Mouse (Mus musculus) hindbrain, postnatal 0 days (tissue): ENCODE results near the gene Itpr1. TPM values are rescaled to one million over a fixed set of nuclear protein-coding genes. Genes with fewer than 3 reads are reported as not detected.

Experiments used
- ATAC-seq: fragments of 200-750 bp; cut with Nextera tagmentation; 2 replicates; pipeline ENCODE4 v1.8.0; 2017; ENCODE audit warnings: mild to moderate bottlenecking, moderate TSS enrichment, moderate library complexity
- DNase-seq: peaks from one replicate; pipeline ENCODE4 v3.0.0-alpha.2; 2015; ENCODE audit warnings: low spot score
- H3K27ac ChIP-seq: fragments of 300-500 bp; sonication (generic); 2 replicates; pipeline ENCODE4 v1.5.1; 2014; ENCODE audit warnings: mild to moderate bottlenecking
- H3K27me3 ChIP-seq: fragments of 300-500 bp; sonication (generic); 2 replicates; pipeline ENCODE4 v1.6.1; 2014; ENCODE audit warnings: low read length, mixed read lengths; ENCODE audit not compliant: insufficient read depth
- H3K36me3 ChIP-seq: fragments of 300-500 bp; sonication (generic); 2 replicates; pipeline ENCODE4 v1.6.1; 2014; ENCODE audit warnings: low read length, mixed read lengths; ENCODE audit not compliant: insufficient read depth
- H3K4me1 ChIP-seq: fragments of 300-500 bp; sonication (generic); 2 replicates; pipeline ENCODE4 v1.6.1; 2014; ENCODE audit warnings: antibody characterized with exemption, low read length, mixed read lengths; ENCODE audit not compliant: insufficient read depth
- H3K4me2 ChIP-seq: fragments of 300-500 bp; sonication (generic); 2 replicates; pipeline ENCODE4 v1.6.1; 2014; ENCODE audit warnings: low read depth, mild to moderate bottlenecking, low read length, moderate library complexity, mixed read lengths
- H3K4me3 ChIP-seq: fragments of 300-500 bp; sonication (generic); 2 replicates; pipeline ENCODE4 v1.5.1; 2014; ENCODE audit warnings: low read length
- H3K9ac ChIP-seq: fragments of 300-500 bp; sonication (generic); replicated peaks from 2 replicates; pipeline ENCODE4 v1.6.1; 2014; ENCODE audit warnings: mild to moderate bottlenecking, low read length, moderate library complexity, mixed read lengths
- H3K9me3 ChIP-seq: fragments of 300-500 bp; sonication (generic); 2 replicates; pipeline ENCODE4 v1.6.1; 2016; ENCODE audit warnings: low read length, mixed read lengths
- CTCF ChIP-seq: IDR thresholded peaks from 2 replicates; pipeline ENCODE4 v1.5.1; 2016; ENCODE audit warnings: antibody characterized with exemption, control low read depth, low read depth
- WGBS: fragments of 180-500 bp; shearing (Covaris S2); extraction: QIAGEN DNeasy Blood & Tissue Kit; methylation state at CpG from one replicate; pipeline ENCODE4 v1.1.7; 2014; 5-methylcytosine and 5-hydroxymethylcytosine counted together
- polyA plus RNA-seq: library from polyadenylated mRNA; unstranded; fragments of >200 nt; fragmentation: Nextera tagmentation; extraction: Ambion mirVana; gene quantifications from 2 replicates; pipeline ENCODE4 v1.2.1, GENCODE M21; 2015
- total RNA-seq: library from RNA; depleted of rRNA; stranded (reverse); fragments of >200 nt; gene quantifications from 2 replicates; pipeline ENCODE4 v1.2.3, GENCODE M21; 2014

Gene Itpr1
- total and polyA plus RNA-seq, 2 experiments from 2014 or later = 7.2 to 47.1 TPM

- Histone ChIP-seq H3K27ac (0 out of 2 replicates have a peak overlapping the region, but pooled peaks have one; percentile 12), H3K27me3 (no peaks in the 10 kb centered on the region), H3K36me3 (no peaks in the 10 kb centered on the region), H3K4me3 (no peak overlapping the region), H3K9ac (no peak overlapping the region), H3K4me1 (no peaks in the 10 kb centered on the region), H3K4me2 (no peak overlapping the region), H3K9me3 (no peaks in the 10 kb centered on the region)
- ATAC-seq (peak; percentile 69), DNase-seq (peak; percentile 23)
- TF ChIP-seq CTCF = no peak
- 58% methylated on average over 10 of the region's 10 CpGs for WGBS
Observed at GRCm38 (mm10) chr6:108274364-108275084, 61.6 kb downstream of the Itpr1 start.

GRCm38 (mm10) chr6:108276880-108277507, 64.1 kb downstream of the Itpr1 start:
- Histone ChIP-seq H3K27me3 (no peaks in the 10 kb centered on the region), H3K4me2 (no peak overlapping the region), H3K9me3 (no peaks in the 10 kb centered on the region), H3K9ac (no peak overlapping the region), H3K36me3 (no peaks in the 10 kb centered on the region), H3K4me1 (no peaks in the 10 kb centered on the region), H3K4me3 (no peak overlapping the region), H3K27ac (no peak overlapping the region)
- ATAC-seq = no peak
- TF ChIP-seq CTCF = no peak
- no peak for DNase-seq
- 85% methylated on average over 12 of the region's 12 CpGs for WGBS

GRCm38 (mm10) chr6:108277622-108278396, 64.9 kb downstream of the Itpr1 start:
- no peak for TF ChIP-seq CTCF

GRCm38 (mm10) chr6:108278826-108279630, 66.1 kb downstream of the Itpr1 start:
- ATAC-seq (no peak), DNase-seq (no peak)
- H3K4me3 ChIP-seq = no peak overlapping the region
- no peaks in the 10 kb centered on the region for H3K4me1 ChIP-seq
- WGBS = 92% methylated on average over 11 of the region's 11 CpGs
- no peaks in the 10 kb centered on the region for H3K36me3 ChIP-seq
- H3K9ac ChIP-seq = no peak overlapping the region
- no peak overlapping the region for H3K27ac ChIP-seq
- no peaks in the 10 kb centered on the region for H3K27me3 ChIP-seq
- H3K9me3 ChIP-seq = no peaks in the 10 kb centered on the region
- TF ChIP-seq CTCF = no peak
- no peak overlapping the region for H3K4me2 ChIP-seq

More at GRCm38 (mm10) chr6:108277622-108278396, 64.9 kb downstream of the Itpr1 start:
- DNase-seq (no peak), ATAC-seq (no peak)
- H3K9me3 ChIP-seq = no peaks in the 10 kb centered on the region
- 85% methylated on average over 12 of the region's 12 CpGs for WGBS
- H3K4me1 ChIP-seq = no peaks in the 10 kb centered on the region
- no peak overlapping the region for H3K27ac ChIP-seq
- H3K36me3 ChIP-seq = no peaks in the 10 kb centered on the region
- no peak overlapping the region for H3K9ac ChIP-seq
- H3K4me2 ChIP-seq = no peak overlapping the region
- no peaks in the 10 kb centered on the region for H3K27me3 ChIP-seq
- no peak overlapping the region for H3K4me3 ChIP-seq

- H3K9me3 ChIP-seq = no peaks in the 10 kb centered on the region
- ATAC-seq = no peak
- no peak for TF ChIP-seq CTCF
- 84% methylated on average over 4 of the region's 4 CpGs for WGBS
- H3K27ac ChIP-seq = no peak overlapping the region
- no peaks in the 10 kb centered on the region for H3K4me1 ChIP-seq
- H3K4me2 ChIP-seq = no peak overlapping the region
- no peak for DNase-seq
- no peak overlapping the region for H3K4me3 ChIP-seq
- no peak overlapping the region for H3K9ac ChIP-seq
- no peaks in the 10 kb centered on the region for H3K36me3 ChIP-seq
- no peaks in the 10 kb centered on the region for H3K27me3 ChIP-seq
Observed at GRCm38 (mm10) chr6:108282131-108282530, 69.2 kb downstream of the Itpr1 start.

- Histone ChIP-seq H3K9ac (no peak overlapping the region), H3K4me3 (no peak overlapping the region), H3K27me3 (no peaks in the 10 kb centered on the region), H3K4me1 (no peaks in the 10 kb centered on the region), H3K27ac (no peak overlapping the region), H3K9me3 (no peaks in the 10 kb centered on the region), H3K36me3 (no peaks in the 10 kb centered on the region), H3K4me2 (no peak overlapping the region)
- ATAC-seq (no peak), DNase-seq (no peak)
- 90% methylated on average over 3 of the region's 3 CpGs for whole genome bisulfite sequencing
- TF ChIP-seq CTCF = no peak
Observed at GRCm38 (mm10) chr6:108282621-108283020, 69.7 kb downstream of the Itpr1 start.
